Mouse (Mus musculus): ENCODE results near the gene Tex35.

DNA sequence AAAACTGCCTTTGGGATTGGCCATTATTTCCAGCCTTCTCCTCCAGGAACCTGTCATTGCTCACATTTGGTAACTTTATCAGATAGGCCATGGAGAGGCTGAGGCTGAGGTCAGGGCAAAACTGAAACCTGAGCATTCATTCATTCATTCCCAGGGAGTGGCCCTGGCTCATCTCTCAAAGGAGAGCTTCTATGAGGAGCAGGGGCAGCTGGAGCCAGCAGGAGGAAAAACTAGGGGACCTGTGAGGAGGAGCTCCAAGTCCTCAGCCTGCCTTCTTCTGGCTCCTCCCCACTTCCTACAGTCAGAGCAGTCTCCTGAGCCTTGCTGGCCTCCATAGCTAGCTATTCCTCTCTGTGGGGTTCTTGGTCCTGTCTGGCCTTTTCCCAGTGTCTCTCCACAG lies 40.2 kb downstream of the Tex35 start:
- TF ChIP-seq CTCF (IDR thresholded peaks at IDR 0.05; ENCODE audit: low read depth, low read length) (no peak), POLR2A (IDR thresholded peaks at IDR 0.05; ENCODE audit: extremely low read depth, insufficient read depth, low read length) (no peak)
